Mouse (Mus musculus): Measurements from ENCODE around the gene Pcgf3. TPM values are rescaled to one million over a fixed set of nuclear protein-coding genes. Genes with fewer than 3 reads are reported as not detected.

The Pcgf3 gene
- total and polyA plus RNA-seq, 2 experiments from 2014 or later = 17.6 to 34.9 TPM

- no peaks in the 10 kb centered on the region for H3K36me3 ChIP-seq (ENCODE audit: insufficient read depth, low read length)
- ATAC-seq (ENCODE audit: low FRiP score) (no peak), DNase-seq (ENCODE audit: low spot score) (no peak)
- no peak overlapping the region for H3K27ac ChIP-seq (ENCODE audit: low read depth, low read length)
- H3K4me3 ChIP-seq (ENCODE audit: low read depth, low read length) = peak overlapping the region; percentile 94
- peaks cover 14% of the 10 kb centered on the region for H3K4me1 ChIP-seq (ENCODE audit: insufficient read depth, low read length)
- H3K4me2 ChIP-seq (ENCODE audit: low read depth, low read length, poor library complexity, severe bottlenecking) = peak overlapping the region; percentile 96
- no peaks in the 10 kb centered on the region; the same call in 1 of the 2 replicates for H3K27me3 ChIP-seq (ENCODE audit: insufficient read depth, low read length)
- H3K9me3 ChIP-seq (ENCODE audit: low read length) = no peaks in the 10 kb centered on the region
- H3K9ac ChIP-seq (replicated peaks; ENCODE audit: low read length, poor library complexity, severe bottlenecking) = peak overlapping the region; percentile 98
- WGBS = 39% methylated on average over 4 of the region's 4 CpGs
- no peak for TF ChIP-seq CTCF (IDR thresholded peaks at IDR 0.05)
Observed at GRCm38 (mm10) chr5:108462446-108462845, 1.4 kb downstream of the Pcgf3 start.

GRCm38 (mm10) chr5:108465131-108465891, 4.3 kb downstream of the Pcgf3 start:
- Histone ChIP-seq H3K36me3 (ENCODE audit: insufficient read depth, low read length) (no peaks in the 10 kb centered on the region), H3K9ac (replicated peaks; ENCODE audit: low read length, poor library complexity, severe bottlenecking) (no peak overlapping the region), H3K4me3 (ENCODE audit: low read depth, low read length) (no peak overlapping the region), H3K4me2 (ENCODE audit: low read depth, low read length, poor library complexity, severe bottlenecking) (no peak overlapping the region), H3K27ac (ENCODE audit: low read depth, low read length) (no peak overlapping the region), H3K4me1 (ENCODE audit: insufficient read depth, low read length) (peaks cover 14% of the 10 kb centered on the region), H3K27me3 (ENCODE audit: insufficient read depth, low read length) (no peaks in the 10 kb centered on the region), H3K9me3 (ENCODE audit: low read length) (no peaks in the 10 kb centered on the region)
- DNase-seq (ENCODE audit: low spot score) (no peak), ATAC-seq (ENCODE audit: low FRiP score) (no peak)
- 92% methylated on average over 6 of the region's 6 CpGs for WGBS
- TF ChIP-seq CTCF (IDR thresholded peaks at IDR 0.05) = no peak

DNA sequence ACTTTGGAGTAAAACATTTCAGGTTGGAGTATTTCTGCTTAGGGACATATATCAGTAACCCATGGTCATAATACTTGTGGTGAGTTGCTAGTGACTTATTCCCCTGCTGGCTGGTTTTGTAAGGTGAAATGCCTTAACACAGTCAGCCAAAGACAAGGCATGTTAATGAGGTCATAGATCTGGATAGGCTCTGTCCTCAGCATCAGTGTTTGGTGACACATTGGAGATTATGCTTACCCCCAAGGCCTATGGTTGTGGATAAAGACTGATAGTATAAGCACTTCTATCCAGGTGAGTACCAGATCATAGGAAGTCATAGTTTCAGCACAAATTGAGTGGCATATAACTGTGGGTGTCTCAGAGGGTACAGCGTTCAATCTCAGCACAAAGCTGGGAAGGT, 5.6 kb downstream of the Pcgf3 start:
- ATAC-seq (ENCODE audit: low FRiP score) (no peak), DNase-seq (ENCODE audit: low spot score) (no peak)
- Histone ChIP-seq H3K4me2 (ENCODE audit: low read depth, low read length, poor library complexity, severe bottlenecking) (no peak overlapping the region), H3K27ac (ENCODE audit: low read depth, low read length) (no peak overlapping the region), H3K4me3 (ENCODE audit: low read depth, low read length) (no peak overlapping the region), H3K9me3 (ENCODE audit: low read length) (no peaks in the 10 kb centered on the region), H3K9ac (replicated peaks; ENCODE audit: low read length, poor library complexity, severe bottlenecking) (no peak overlapping the region), H3K4me1 (ENCODE audit: insufficient read depth, low read length) (peaks cover 14% of the 10 kb centered on the region), H3K36me3 (ENCODE audit: insufficient read depth, low read length) (0 out of 2 replicates have a peak, but pooled peaks cover 3% of the 10 kb centered on the region), H3K27me3 (ENCODE audit: insufficient read depth, low read length) (no peaks in the 10 kb centered on the region)
- TF ChIP-seq CTCF (IDR thresholded peaks at IDR 0.05) = no peak
- WGBS = 97% methylated on average over 1 of the region's 1 CpGs

DNA sequence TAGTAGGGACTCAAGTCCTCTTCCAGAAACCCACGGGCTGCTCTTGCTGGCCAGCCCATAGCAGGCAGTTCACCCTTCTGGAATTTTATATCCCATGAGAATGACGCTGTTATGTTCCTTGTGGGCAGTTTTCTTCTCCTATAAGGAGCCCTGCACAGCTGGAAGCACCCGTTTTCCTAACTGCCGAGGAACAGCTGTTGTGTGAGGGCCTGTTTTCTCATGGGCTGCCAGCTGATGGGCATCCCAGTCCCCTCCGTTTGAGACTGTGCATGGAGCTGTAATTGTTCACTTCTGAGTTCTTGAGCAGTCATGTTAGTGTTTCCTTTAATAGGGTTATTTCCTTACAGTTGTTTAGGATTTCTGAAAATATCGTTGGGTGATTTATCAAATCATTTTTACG, 8.6 kb downstream of the Pcgf3 start:
- no peaks in the 10 kb centered on the region for H3K4me1 ChIP-seq (ENCODE audit: insufficient read depth, low read length)
- no peak overlapping the region for H3K27ac ChIP-seq (ENCODE audit: low read depth, low read length)
- H3K9me3 ChIP-seq (ENCODE audit: low read length) = no peaks in the 10 kb centered on the region
- DNase-seq (ENCODE audit: low spot score) (no peak), ATAC-seq (ENCODE audit: low FRiP score) (no peak)
- H3K27me3 ChIP-seq (ENCODE audit: insufficient read depth, low read length) = no peaks in the 10 kb centered on the region
- 84% methylated on average over 7 of the region's 7 CpGs for WGBS
- peaks cover 27% of the 10 kb centered on the region for H3K36me3 ChIP-seq (ENCODE audit: insufficient read depth, low read length)
- H3K4me3 ChIP-seq (ENCODE audit: low read depth, low read length) = no peak overlapping the region
- no peak overlapping the region for H3K4me2 ChIP-seq (ENCODE audit: low read depth, low read length, poor library complexity, severe bottlenecking)
- no peak overlapping the region for H3K9ac ChIP-seq (replicated peaks; ENCODE audit: low read length, poor library complexity, severe bottlenecking)
- TF ChIP-seq CTCF (IDR thresholded peaks at IDR 0.05) = no peak

GRCm38 (mm10) chr5:108473737-108474136, 12.7 kb downstream of the Pcgf3 start:
- Histone ChIP-seq H3K36me3 (ENCODE audit: insufficient read depth, low read length) (peaks cover 52% of the 10 kb centered on the region), H3K27ac (ENCODE audit: low read depth, low read length) (no peak overlapping the region), H3K4me1 (ENCODE audit: insufficient read depth, low read length) (no peaks in the 10 kb centered on the region), H3K4me2 (ENCODE audit: low read depth, low read length, poor library complexity, severe bottlenecking) (no peak overlapping the region), H3K9ac (replicated peaks; ENCODE audit: low read length, poor library complexity, severe bottlenecking) (no peak overlapping the region), H3K4me3 (ENCODE audit: low read depth, low read length) (no peak overlapping the region), H3K27me3 (ENCODE audit: insufficient read depth, low read length) (no peaks in the 10 kb centered on the region), H3K9me3 (ENCODE audit: low read length) (no peaks in the 10 kb centered on the region)
- WGBS = 96% methylated on average over 4 of the region's 4 CpGs
- ATAC-seq (ENCODE audit: low FRiP score) (no peak), DNase-seq (ENCODE audit: low spot score) (no peak)
- no peak for TF ChIP-seq CTCF (IDR thresholded peaks at IDR 0.05)

DNA sequence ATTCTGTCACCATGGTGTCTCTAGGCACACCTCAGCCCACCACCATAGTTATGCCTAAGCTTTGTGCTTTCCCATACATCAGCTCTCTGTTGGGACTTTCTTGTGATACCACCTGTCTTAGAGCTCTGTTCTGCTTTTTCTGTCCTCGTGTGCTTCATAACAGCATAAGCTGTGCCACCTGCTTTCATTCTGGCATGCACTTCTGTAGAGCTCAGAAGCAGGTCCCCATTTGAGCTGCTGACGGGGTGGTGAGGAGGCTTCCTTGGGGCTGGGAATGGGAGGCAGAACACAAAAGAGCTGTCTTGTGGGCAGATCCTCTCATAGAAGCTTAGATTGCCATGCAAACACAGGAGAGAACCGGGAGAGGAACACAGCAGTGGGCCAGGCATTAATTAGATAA, 14.9 kb downstream of the Pcgf3 start:
- Histone ChIP-seq H3K27ac (ENCODE audit: low read depth, low read length) (no peak overlapping the region), H3K9ac (replicated peaks; ENCODE audit: low read length, poor library complexity, severe bottlenecking) (no peak overlapping the region), H3K27me3 (ENCODE audit: insufficient read depth, low read length) (no peaks in the 10 kb centered on the region), H3K4me2 (ENCODE audit: low read depth, low read length, poor library complexity, severe bottlenecking) (no peak overlapping the region), H3K4me1 (ENCODE audit: insufficient read depth, low read length) (no peaks in the 10 kb centered on the region), H3K4me3 (ENCODE audit: low read depth, low read length) (no peak overlapping the region), H3K9me3 (ENCODE audit: low read length) (no peaks in the 10 kb centered on the region), H3K36me3 (ENCODE audit: insufficient read depth, low read length) (peaks cover 56% of the 10 kb centered on the region)
- DNase-seq (ENCODE audit: low spot score) (no peak), ATAC-seq (ENCODE audit: low FRiP score) (no peak)
- no peak for TF ChIP-seq CTCF (IDR thresholded peaks at IDR 0.05)
- WGBS = 89% methylated on average over 3 of the region's 3 CpGs
